Mouse (Mus musculus): ENCODE measurements around the gene Gk5. TPM values are rescaled to one million over a fixed set of nuclear protein-coding genes. Genes with fewer than 3 reads are reported as not detected.

Gk5 gene
- polyA plus RNA-seq, 2 experiments from 2014 or later, result 0.55 to 0.69 TPM

- ATAC-seq, result no peak
Measured at GRCm38 (mm10) chr9:96230271-96230670, 111.1 kb downstream of the Gk5 start.

Other genes starting within 250 kb of the Gk5 start
- gene Xrn1, start 164.6 kb upstream of the Gk5 start, polyA plus RNA-seq (2017; shearing (Covaris generic)), result 10 to 100 TPM; 37.3 to 54.8 TPM
- 10 to 100 TPM in 1 of 2 experiments, 1 to 10 TPM in 1; 9.0 to 11.5 TPM for gene Tfdp2, start 76.9 kb downstream of the Gk5 start, polyA plus RNA-seq (2017; shearing (Covaris generic))
- 100 to 1,000 TPM; 275 to 348 TPM for gene Atp1b3, start 245.1 kb downstream of the Gk5 start, polyA plus RNA-seq (2017; shearing (Covaris generic))